Mouse (Mus musculus) spleen, adult 2 months (tissue): ENCODE measurements at regions not wholly inside any gene's neighbourhood (a gene's known extent, or its start where the extent isn't known, plus 50 kb on each side); places are given as distances from the start of the nearest gene placed in this dataset.

Source experiments
- DNase-seq, 2 experiments: peaks; one replicate each; pipeline versions ENCODE4 v3.0.0 to v3.0.0-alpha.2; 2012 to 2021; ENCODE audit warnings: low spot score in 2 of 2, low read depth in 1 of 2
- H3K27ac ChIP-seq: fragments of 200-500 bp; 2 replicates; pipeline ENCODE4 v1.5.1; 2012; ENCODE audit warnings: low read length, inconsistent platforms; ENCODE audit not compliant: insufficient read depth
- H3K27me3 ChIP-seq: fragments of 200-500 bp; 2 replicates; pipeline ENCODE4 v1.6.1; 2012; ENCODE audit warnings: mild to moderate bottlenecking, moderate library complexity, low read length, inconsistent platforms; ENCODE audit not compliant: control insufficient read depth, insufficient read depth
- H3K36me3 ChIP-seq: fragments of 200-500 bp; 2 replicates; pipeline ENCODE4 v1.6.1; 2012; ENCODE audit warnings: mild to moderate bottlenecking, low read length, inconsistent platforms; ENCODE audit not compliant: control insufficient read depth, insufficient read depth
- H3K4me1 ChIP-seq: fragments of 200-500 bp; 2 replicates; pipeline ENCODE4 v1.6.1; 2011; ENCODE audit warnings: inconsistent platforms; ENCODE audit not compliant: control insufficient read depth, insufficient read depth, insufficient read length
- H3K4me3 ChIP-seq: fragments of 200-500 bp; 2 replicates; pipeline ENCODE4 v1.5.1; 2011; ENCODE audit warnings: mild to moderate bottlenecking, inconsistent platforms; ENCODE audit not compliant: insufficient read depth, insufficient read length; ENCODE audit errors: extremely low read depth
- CTCF ChIP-seq: fragments of 200-500 bp; IDR thresholded peaks from 2 replicates; pipeline ENCODE4 v1.5.1; 2011; ENCODE audit warnings: mild to moderate bottlenecking, inconsistent platforms; ENCODE audit not compliant: insufficient read depth, insufficient read length, insufficient replicate concordance; ENCODE audit errors: extremely low read depth
- POLR2A ChIP-seq: fragments of 200-500 bp; IDR thresholded peaks from 2 replicates; pipeline ENCODE4 v1.6.1; 2011; ENCODE audit warnings: low read depth, low read length, inconsistent platforms
- WGBS: fragments of 180-500 bp; shearing (Covaris S2); methylation state at CpG from one replicate; pipeline ENCODE4 v1.1.7; 2018; 5-methylcytosine and 5-hydroxymethylcytosine counted together

GRCm38 (mm10) chr5:118914191-118914750 is 353.8 kb downstream of the Med13l start:
- DNase-seq = no peak
- Histone ChIP-seq H3K4me3 (no peak overlapping the region), H3K36me3 (no peaks in the 10 kb centered on the region), H3K4me1 (no peaks in the 10 kb centered on the region), H3K27ac (no peak overlapping the region), H3K27me3 (no peaks in the 10 kb centered on the region)
- no peak for TF ChIP-seq POLR2A
- no peak for TF ChIP-seq CTCF
- WGBS = 66% methylated on average over 6 of the region's 6 CpGs

- DNase-seq = no peak
- H3K4me1 ChIP-seq = no peaks in the 10 kb centered on the region
- H3K27me3 ChIP-seq = no peaks in the 10 kb centered on the region
- no peak overlapping the region for H3K4me3 ChIP-seq
- TF ChIP-seq POLR2A = no peak
- no peak for TF ChIP-seq CTCF
- H3K27ac ChIP-seq = no peak overlapping the region
- no peaks in the 10 kb centered on the region for H3K36me3 ChIP-seq
- 84% methylated on average over 7 of the region's 7 CpGs for WGBS
These were observed 362.9 kb downstream of the Med13l start for GRCm38 (mm10) chr5:118923357-118923756.

- H3K4me1 ChIP-seq = no peaks in the 10 kb centered on the region
- no peaks in the 10 kb centered on the region for H3K27me3 ChIP-seq
- H3K4me3 ChIP-seq = no peak overlapping the region
- DNase-seq = no peak
- TF ChIP-seq CTCF (no peak), POLR2A (no peak)
- 95% methylated on average over 4 of the region's 4 CpGs for WGBS
- H3K36me3 ChIP-seq = no peaks in the 10 kb centered on the region
- no peak overlapping the region for H3K27ac ChIP-seq
These were observed 368.6 kb downstream of the Med13l start for GRCm38 (mm10) chr5:118929037-118929436.

- WGBS = 12% methylated on average over 23 of the region's 23 CpGs
- no peak for DNase-seq
- Histone ChIP-seq H3K27me3 (no peaks in the 10 kb centered on the region), H3K4me3 (no peak overlapping the region), H3K27ac (no peak overlapping the region), H3K4me1 (no peaks in the 10 kb centered on the region), H3K36me3 (no peaks in the 10 kb centered on the region)
- TF ChIP-seq CTCF = no peak
- TF ChIP-seq POLR2A = no peak
These were observed 369.6 kb downstream of the Med13l start for GRCm38 (mm10) chr5:118929990-118930501.

GRCm38 (mm10) chr5:118939336-118940039 is 379.0 kb downstream of the Med13l start:
- Histone ChIP-seq H3K27ac (no peak overlapping the region), H3K4me3 (no peak overlapping the region), H3K4me1 (no peaks in the 10 kb centered on the region), H3K36me3 (no peaks in the 10 kb centered on the region), H3K27me3 (no peaks in the 10 kb centered on the region)
- WGBS = 80% methylated on average over 12 of the region's 12 CpGs
- no peak for TF ChIP-seq CTCF
- TF ChIP-seq POLR2A = no peak
- no peak for DNase-seq

- no peak overlapping the region for H3K4me3 ChIP-seq
- DNase-seq = no peak
- no peaks in the 10 kb centered on the region for H3K36me3 ChIP-seq
- no peaks in the 10 kb centered on the region for H3K4me1 ChIP-seq
- H3K27ac ChIP-seq = no peak overlapping the region
- no peaks in the 10 kb centered on the region for H3K27me3 ChIP-seq
- WGBS = 63% methylated on average over 7 of the region's 7 CpGs
- TF ChIP-seq POLR2A (no peak), CTCF (no peak)
These were observed 383.8 kb downstream of the Med13l start for GRCm38 (mm10) chr5:118944256-118944655.

GRCm38 (mm10) chr5:118946090-118946489 is 385.6 kb downstream of the Med13l start:
- Histone ChIP-seq H3K4me3 (no peak overlapping the region), H3K36me3 (no peaks in the 10 kb centered on the region), H3K27ac (no peak overlapping the region), H3K4me1 (no peaks in the 10 kb centered on the region), H3K27me3 (no peaks in the 10 kb centered on the region)
- 56% methylated on average over 8 of the region's 8 CpGs for WGBS
- TF ChIP-seq CTCF (no peak), POLR2A (no peak)
- no peak for DNase-seq
